Mouse (Mus musculus) T-helper 1 cell (primary cell): ENCODE data around the gene Gm5089.

Experiments
- in situ Hi-C: fragments of 300-600 bp; cut with MboI, MseI; formaldehyde crosslinking; loops from one replicate; pipeline ENCODE4 v1.15.1; 2025; ENCODE audit warnings: high pct_unique_total_duplicates

The Gm5089 gene

DNA sequence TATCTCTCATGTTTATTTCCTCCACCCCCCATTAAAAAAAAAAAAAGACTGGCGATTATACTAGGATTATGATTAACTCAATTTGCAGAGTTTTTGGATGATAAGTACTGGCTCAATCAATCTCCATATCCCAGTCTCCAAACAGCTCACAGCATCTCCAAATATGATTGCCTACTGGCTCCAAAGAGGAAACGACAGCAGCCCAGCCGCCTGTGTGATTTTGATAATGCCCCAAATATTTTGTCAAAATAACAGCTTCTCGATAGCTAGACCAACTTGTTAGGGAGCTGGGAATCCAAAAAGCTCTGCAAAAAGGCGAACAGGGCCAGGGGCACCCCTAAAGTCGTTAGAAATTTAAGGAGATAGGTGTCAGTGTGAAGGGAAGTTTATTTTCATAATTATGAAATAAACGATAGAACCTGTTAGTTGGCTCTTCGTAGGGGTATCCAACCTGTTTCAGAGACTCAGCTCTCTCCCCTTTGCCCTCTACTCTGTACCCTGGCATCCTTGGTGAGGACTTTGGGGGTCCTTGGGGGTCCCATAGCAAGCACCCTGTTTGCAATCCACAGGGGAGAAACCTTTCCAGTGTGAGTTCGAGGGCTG, 27.2 kb upstream of the Gm5089 start:
- in situ Hi-C loops: no loop called here

GRCm38 (mm10) chr14:122477261-122477671, 26.4 kb upstream of the Gm5089 start:
- in situ Hi-C loops: no loop called here

DNA sequence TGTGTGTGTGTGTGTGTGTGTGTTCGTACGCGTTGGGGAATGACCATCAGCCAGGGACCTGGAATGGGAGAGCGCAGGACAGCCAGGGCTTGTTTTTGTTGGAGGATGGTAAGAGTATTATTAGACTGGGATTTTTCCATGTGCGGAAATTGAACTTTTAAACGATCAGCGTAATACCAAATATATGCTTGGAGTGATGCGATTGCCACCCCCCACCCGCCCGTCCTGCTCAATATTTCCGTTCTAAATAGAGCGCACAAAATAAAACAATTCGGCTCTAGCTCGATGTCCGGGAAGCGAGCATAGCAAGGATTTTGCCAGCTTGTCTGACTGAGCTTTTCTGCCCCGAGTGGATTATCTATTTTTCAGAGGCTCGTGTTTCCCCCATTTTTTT, 25.9 kb upstream of the Gm5089 start:
- in situ Hi-C loops: no loop called here

GRCm38 (mm10) chr14:122476041-122476821, 25.3 kb upstream of the Gm5089 start:
- in situ Hi-C loops: no loop called here

- in situ Hi-C loops: no loop called here
Measured at GRCm38 (mm10) chr14:122475557-122476040, 24.7 kb upstream of the Gm5089 start.

DNA sequence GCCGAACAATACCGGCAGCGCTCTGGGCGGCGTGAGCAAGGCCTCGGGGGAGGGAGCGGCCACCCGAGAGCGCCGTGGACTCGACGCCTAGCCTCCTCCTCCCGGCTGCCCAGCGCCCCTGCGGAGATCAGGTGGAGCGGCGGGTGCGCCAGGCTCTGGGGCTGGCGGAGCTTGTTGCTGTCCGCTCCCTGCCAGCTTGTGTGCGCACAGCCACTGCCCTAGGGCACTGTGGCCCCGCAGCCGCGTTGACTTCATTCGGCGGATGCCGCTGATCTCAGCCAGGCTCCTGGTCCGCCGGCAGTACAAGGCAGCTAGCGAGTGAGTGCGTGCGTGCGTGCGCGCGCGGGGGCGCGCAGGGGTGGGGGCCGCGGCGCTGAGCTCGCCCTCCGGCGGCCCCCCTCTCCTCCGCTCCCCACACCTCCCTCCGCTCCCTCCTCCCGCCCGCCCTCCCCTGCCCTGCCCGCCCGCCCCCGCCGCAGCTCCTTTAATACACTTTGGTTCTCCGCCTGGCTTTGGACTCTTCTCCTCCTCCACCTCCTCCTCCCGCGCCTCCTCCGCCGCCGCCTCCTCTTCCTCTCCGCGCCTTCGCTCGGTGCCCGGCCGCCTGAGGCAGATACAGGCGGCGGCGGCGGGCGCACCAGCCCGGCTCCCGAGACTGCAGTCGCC, 24.1 kb upstream of the Gm5089 start, which contains the start of gene Zic2:
Gene Zic2 (plus strand): TSS at position 545 of the 666 bp plus-strand sequence.
- in situ Hi-C loops: no loop called here

DNA sequence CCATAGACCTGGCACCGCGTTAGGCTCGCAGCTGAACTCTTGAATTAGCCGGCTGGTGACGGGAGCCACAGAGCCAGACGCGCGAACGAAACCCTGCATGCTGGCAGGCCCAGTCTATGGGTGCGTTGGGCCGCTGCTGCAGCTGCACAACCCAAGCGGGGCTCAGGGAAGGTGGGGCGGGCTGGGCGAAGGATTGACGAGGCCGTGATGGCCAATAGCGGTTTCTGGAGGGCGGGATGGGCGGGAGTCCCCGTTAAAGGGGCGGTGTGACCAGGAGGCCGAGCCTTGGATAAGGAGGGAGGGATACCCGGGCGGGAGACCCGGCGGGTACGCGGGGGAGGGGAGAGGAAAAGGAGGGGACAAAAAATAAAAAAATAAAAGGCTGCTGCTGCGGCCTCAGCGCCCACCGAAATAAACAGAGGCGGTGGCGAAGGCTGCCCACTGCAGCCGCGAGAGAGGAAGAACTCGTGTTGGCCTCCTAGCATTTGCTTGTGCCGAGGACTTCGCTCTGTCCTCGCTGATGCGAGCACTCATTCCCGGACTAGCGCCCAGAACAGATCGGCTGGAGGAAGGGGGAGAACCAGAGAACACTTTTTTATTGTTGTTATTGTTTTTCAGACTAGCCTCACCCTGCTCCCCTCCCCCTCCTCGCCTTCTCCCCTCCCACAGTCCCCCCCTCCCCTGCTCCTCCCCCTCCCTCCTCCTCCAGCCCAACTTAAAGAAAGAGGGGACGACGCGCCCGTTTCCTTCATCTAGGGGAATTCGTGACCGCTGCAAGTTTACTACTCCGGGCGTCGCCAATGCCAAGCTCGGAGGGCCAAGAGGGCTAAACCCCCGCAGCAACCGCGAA, 23.4 kb upstream of the Gm5089 start:
- in situ Hi-C loops: no loop called here

GRCm38 (mm10) chr14:122473211-122473751, 22.4 kb upstream of the Gm5089 start:
- in situ Hi-C loops: no loop called here

GRCm38 (mm10) chr14:122472647-122473046, 21.7 kb upstream of the Gm5089 start:
- in situ Hi-C loops: no loop called here

DNA sequence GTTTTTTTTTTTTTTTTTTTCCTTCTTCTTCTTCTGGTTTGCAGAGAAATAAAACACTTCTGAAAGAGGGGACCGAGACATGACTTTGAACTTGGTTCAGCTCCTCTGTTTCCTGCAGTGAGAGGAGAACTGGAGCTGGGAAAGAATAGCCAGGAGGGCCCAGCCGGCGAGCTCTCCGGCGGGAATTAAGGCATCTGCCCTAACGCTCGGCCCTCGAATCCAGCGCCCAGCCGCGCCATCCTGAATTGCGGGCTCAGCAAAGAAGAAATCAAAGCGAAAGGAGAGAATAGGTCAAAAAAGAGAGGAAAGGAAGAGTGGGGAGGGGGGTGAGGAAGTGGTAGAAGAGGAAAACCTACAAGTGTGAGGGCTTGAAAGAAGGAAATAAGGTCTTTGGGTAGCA, 21.2 kb upstream of the Gm5089 start:
- in situ Hi-C loops: no loop called here

DNA sequence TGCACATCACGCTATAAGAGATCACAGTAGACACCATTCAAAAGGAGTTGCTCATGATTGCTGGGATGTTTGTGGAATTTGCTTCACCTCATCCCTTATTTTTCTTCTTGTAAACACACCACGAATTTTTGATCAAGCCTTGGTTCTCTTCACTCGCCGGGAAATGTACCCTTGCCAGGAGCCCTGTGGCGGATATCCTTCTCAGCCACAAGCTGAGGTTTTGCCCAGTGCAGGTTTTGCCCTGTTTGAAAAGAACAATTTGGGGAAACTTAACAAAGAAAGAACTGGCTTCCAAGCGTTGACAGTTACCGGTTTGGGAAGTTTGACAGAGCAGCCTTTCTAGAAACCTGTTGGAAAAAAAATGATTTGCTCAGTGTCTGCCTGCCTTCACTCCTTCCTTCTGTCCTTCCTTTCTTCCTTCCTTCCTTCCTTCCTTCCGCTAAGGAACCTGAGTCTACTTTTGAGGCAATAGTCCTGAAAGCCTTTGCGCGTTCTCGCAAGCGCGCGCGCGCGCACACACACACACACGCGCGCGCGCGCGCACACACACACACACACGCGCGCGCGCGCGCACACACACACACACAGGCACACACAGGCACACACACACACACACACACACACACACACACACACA, 20.7 kb upstream of the Gm5089 start:
- in situ Hi-C loops: no loop called here

- in situ Hi-C loops: no loop called here
Measured at GRCm38 (mm10) chr14:122468971-122469755, 18.2 kb upstream of the Gm5089 start.

DNA sequence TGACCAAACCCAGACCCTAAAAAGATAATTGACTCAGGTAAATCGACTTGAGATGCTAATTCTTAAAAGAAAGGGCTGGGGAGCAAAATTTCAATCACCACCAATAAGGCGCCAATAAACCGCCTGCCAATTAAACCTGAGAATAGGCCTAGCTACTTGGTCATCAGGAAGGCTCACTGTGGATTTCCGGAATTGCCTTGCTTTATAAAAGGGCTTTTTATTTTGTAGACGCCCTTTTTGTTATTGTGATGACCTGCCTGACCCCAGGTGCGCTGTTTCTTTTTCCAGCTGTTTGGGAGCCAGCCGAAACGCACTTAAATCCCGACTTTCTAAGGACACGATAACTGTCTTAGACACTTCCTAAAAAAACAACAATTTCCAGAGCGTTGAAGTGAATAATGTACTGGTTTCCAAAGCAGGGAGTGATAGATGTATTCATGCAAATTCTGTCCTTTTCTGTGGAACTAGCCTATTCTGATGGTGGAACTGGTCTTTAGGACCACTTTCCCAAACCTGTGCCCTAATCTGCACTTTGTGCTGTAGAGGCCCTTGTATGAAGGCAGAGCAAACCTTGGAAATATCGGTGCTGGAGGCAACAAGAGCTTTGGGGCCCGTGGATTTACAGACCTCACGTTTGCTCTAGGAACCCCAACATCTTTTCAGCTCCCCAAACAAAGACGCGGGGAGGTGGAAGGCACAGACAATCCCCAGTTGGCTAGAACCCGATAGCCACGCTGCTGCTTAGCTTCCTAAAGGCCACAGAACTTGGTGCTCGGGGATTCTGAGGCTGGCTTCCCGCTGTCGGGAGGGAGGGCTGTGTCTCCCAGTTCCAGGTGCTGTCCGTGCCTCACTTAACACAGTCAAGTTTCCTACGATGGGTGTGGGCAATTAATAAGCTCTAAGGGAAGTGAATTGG, 17.3 kb upstream of the Gm5089 start:
- in situ Hi-C loops: no loop called here

DNA sequence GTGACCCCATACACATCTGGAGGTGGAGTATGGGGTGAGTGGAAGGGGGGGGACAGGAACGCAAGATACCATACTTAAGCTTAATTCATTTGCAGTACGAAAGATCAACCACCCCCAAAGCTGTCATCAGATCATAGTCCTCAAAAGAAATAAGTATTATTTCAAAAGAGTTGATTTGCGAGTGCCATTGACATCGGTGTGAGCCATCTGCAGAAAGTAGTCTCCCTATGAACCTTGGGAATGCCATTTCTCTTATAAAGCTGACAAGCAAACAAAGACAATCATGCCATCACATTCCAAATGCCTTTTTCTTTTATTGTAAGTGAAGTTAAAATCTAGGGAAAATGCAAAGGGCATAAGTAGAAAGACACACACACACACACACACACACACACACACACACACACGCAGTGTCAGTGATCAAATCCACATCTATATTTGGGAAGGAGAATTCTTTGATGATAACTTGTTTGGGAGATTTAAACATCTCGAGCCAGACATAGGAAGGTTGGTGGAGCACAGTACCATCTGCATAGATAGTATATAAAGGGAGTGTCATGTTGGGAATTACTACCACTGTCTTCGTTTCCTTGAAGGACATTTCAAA, 15.9 kb upstream of the Gm5089 start:
- in situ Hi-C loops: no loop called here

DNA sequence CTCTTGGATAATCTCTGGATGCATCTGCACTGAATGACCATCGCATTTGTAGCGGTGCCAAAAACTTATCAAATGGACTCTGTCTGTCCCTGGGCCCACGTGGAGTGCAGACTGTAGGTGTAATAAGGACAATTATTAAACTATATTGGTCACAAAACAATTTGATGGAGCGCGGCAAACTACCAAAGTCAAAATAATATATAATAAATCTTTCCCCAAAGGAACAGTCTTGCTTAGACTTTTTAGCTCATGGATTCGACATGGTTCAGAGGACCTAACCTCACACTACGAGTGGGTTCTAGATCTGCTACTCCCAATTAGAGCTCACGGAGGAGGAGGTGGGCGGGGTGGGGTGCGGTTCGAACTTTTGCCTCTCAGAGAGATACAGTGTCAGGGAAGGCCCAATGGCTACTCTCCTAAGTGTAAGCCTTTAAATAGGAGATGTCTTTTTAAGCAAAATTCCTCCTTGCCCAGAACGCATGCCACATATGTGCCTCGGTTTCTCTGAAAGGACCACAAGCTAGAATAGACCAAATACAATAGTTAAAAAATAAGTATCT, 15.1 kb upstream of the Gm5089 start:
- in situ Hi-C loops: no loop called here

- in situ Hi-C loops: no loop called here
Measured at GRCm38 (mm10) chr14:122464763-122465741, 14.1 kb upstream of the Gm5089 start, which contains the start of gene Zic5. Gene Zic5 (minus strand): TSS chr14:122465677.

DNA sequence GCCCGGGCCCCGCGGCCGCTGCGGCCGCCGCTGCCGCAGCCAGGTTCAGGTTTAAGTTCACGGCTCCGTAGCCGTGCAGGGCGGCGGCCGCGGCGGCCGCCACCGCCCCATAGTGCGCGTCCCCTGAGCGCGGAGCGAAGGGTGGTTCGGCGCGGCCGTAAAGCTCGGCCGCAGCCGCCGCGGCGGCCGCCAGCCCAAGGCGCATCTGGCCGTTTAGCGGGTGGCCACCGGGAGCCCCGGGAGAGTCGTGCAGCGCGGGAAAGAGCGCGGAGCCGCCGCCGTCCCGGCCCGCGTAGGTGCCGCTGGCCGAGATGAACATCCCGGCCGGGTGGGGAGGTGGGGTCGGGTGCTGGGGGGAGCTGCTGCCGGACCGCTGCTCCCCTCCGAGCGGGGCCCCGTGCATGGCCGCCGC, 13.4 kb upstream of the Gm5089 start:
- in situ Hi-C loops: no loop called here
